Mouse (Mus musculus) ES-Bruce4 (cell line): ENCODE measurements around the gene Gm10553.
"Not testable (repeated sequence)": the region's sequence is repeated elsewhere in the genome, so short reads cannot be mapped to it uniquely, and the experiment has no call there.

Experiments used
- CTCF ChIP-seq: IDR thresholded peaks from one replicate; pipeline ENCODE4 v1.8.1; 2011; ENCODE audit warnings: low read depth, low read length
- POLR2A ChIP-seq: IDR thresholded peaks from one replicate; pipeline ENCODE4 v1.8.1; 2011; ENCODE audit warnings: low read length; ENCODE audit not compliant: insufficient read depth

DNA sequence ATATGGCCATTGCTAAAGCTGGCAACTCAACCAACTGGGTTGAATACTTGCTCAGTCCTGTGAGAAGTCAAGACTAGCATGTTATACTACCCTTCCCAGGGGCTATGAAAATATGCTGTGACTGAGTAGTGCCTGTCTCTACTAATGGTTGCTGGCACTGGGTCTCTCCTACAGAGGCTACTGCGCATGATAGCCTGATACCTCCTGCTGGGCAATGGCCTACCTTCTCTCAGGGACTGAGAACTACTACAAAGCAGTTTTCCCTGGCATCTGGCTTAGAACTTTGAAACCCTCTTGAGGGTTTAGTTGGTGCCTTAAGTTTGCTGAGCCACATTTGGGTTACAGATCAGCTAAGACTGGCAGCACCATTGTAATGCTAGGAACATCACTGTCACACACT lies 13.8 kb upstream of the Gm10553 start:
- not testable (repeated sequence) for TF ChIP-seq CTCF, POLR2A
